Mouse (Mus musculus): ENCODE measurements around the gene Lingo2.

- TF ChIP-seq CHD2 (IDR thresholded peaks at IDR 0.05; ENCODE audit: low read depth, low read length): no peak
- TF ChIP-seq MAFK (IDR thresholded peaks at IDR 0.05; ENCODE audit: insufficient read depth, low read depth, low read length): no peak
- no peak for TF ChIP-seq ZNF384 (IDR thresholded peaks at IDR 0.05; ENCODE audit: low read depth, low read length)
Measured at GRCm38 (mm10) chr4:36354401-36354800, 597.1 kb downstream of the Lingo2 start.

Measured in ES-E14 (cell line).